30 mouse cellular contexts compared by ENCODE assay signal in the genomic region with DNA sequence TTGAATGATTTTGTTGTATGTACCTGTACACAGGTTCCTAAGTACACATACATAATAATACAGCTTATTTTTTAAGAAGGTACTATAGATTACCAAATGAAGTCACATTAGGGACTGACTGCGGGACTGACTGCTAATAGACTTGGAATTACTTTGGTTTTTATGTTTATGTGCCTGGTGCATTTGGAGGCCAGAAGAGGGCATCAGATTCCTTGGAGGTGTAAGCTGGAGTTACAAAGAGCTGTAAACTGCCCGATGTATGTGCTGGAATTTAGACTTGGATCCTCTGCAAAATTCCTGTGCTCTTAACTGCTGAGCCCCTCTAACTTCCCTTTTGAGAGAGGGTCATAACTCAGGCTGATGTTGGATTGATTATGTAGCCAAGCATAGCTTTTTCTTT. TPM values are rescaled to one million over a fixed set of nuclear protein-coding genes. Genes with fewer than 3 reads are reported as not detected.
DNase-seq lines count a peak whose midpoint lies in the region; ATAC-seq and TF ChIP-seq lines count a peak whose summit lies in the region.
"Had no signal": no experiment of that assay in that cellular context is flagged by ENCODE, and none has a peak within 500 bp of the region (broad histone marks: within the 10 kb centered on the region; RNA-seq: fewer than 3 reads in every experiment).

No protein-coding gene starts in this region.

- 59% methylated on average over 2 of the region's 2 CpGs for WGBS in heart, postnatal 0 days
- WGBS in stomach, postnatal 0 days = 63% methylated on average over 2 of the region's 2 CpGs

- no peak for ATAC-seq in heart, postnatal 0 days (ENCODE audit: insufficient read depth, low read depth)
- no peak for ATAC-seq in stomach, postnatal 0 days (ENCODE audit: low FRiP score, low TSS enrichment)
- no peak for ATAC-seq in granulocyte monocyte progenitor cell, adult 5-6 weeks (replicated peaks; ENCODE audit: poor library complexity, severe bottlenecking)
- ATAC-seq: forebrain, embryonic 14.5 days; inflammation-experienced regulatory T-cells, adult 6 months; liver, embryonic 12.5 days; liver, postnatal 0 days; midbrain, embryonic 16.5 days; Patski had no signal

- H3K36me3 ChIP-seq in heart, postnatal 0 days (replicated peaks; ENCODE audit: control insufficient read depth, insufficient read depth, low read length) = peaks cover 26% of the 10 kb centered on the region
- peaks cover 10% of the 10 kb centered on the region for H3K36me3 ChIP-seq in stomach, postnatal 0 days (ENCODE audit: control insufficient read depth, insufficient read depth, low read length)

- DNase-seq in heart, postnatal 0 days (ENCODE audit: low spot score) = peak; percentile 4
- DNase-seq in heart, postnatal 25 days (ENCODE audit: low spot score) = no peak
- DNase-seq in left cerebral cortex, adult 2 months (ENCODE audit: extremely low spot score in 1 of 2, low spot score in 2 of 2) = no peak
- DNase-seq in left cerebral cortex, postnatal 14 days (ENCODE audit: low spot score in 2 of 2) = no peak
- DNase-seq in 416B (ENCODE audit: low read depth) = peak; percentile 39
- no peak for DNase-seq in stomach, postnatal 0 days (ENCODE audit: low spot score)
- DNase-seq: adrenal gland, postnatal 10 days; cerebellum, adult 11 months; cerebellum, adult 9-10 months; cerebellum, postnatal 36 days; heart, postnatal 4 days; kidney, adult 8-10 months; kidney, postnatal 10 days; left cerebral cortex, postnatal 4 days; liver, postnatal 0 days; lung, postnatal 14 days; thymus, postnatal 4 days had no signal

- no peak overlapping the region for H3K4me3 ChIP-seq in heart, postnatal 0 days (ENCODE audit: low read depth, low read length)
- no peak overlapping the region for H3K4me3 ChIP-seq in left cerebral cortex, adult 2 months
- H3K4me3 ChIP-seq in stomach, postnatal 0 days (ENCODE audit: low read depth, low read length) = no peak overlapping the region
- H3K4me3 ChIP-seq: heart, embryonic 10.5 days; heart, embryonic 15.5 days; hindbrain, embryonic 13.5 days; liver, embryonic 12.5 days; midbrain, embryonic 10.5 days; myocyte; neural tube, embryonic 12.5 days had no signal

- H3K4me2 ChIP-seq in heart, postnatal 0 days (ENCODE audit: low read depth, low read length) = no peak overlapping the region
- H3K4me2 ChIP-seq in stomach, postnatal 0 days (replicated peaks; ENCODE audit: low read depth) = no peak overlapping the region
- H3K4me2 ChIP-seq: heart, embryonic 15.5 days; hindbrain, embryonic 13.5 days; liver, embryonic 12.5 days; neural tube, embryonic 12.5 days had no signal

- peaks cover 8% of the 10 kb centered on the region for H3K4me1 ChIP-seq in heart, postnatal 0 days (ENCODE audit: control insufficient read depth, insufficient read depth)
- no peaks in the 10 kb centered on the region for H3K4me1 ChIP-seq in stomach, postnatal 0 days (replicated peaks; ENCODE audit: control insufficient read depth, insufficient read depth)

- H3K9me3 ChIP-seq in heart, postnatal 0 days (replicated peaks; ENCODE audit: control insufficient read depth, low read length) = no peaks in the 10 kb centered on the region
- H3K9me3 ChIP-seq in stomach, postnatal 0 days (ENCODE audit: control insufficient read depth, low read length) = no peaks in the 10 kb centered on the region
- H3K9me3 ChIP-seq: heart, embryonic 10.5 days; heart, embryonic 15.5 days; hindbrain, embryonic 13.5 days; liver, embryonic 12.5 days; midbrain, embryonic 10.5 days; neural tube, embryonic 12.5 days had no signal

- no peak; the same call in 1 of the 2 replicates for TF ChIP-seq CTCF in heart, postnatal 0 days (IDR thresholded peaks at IDR 0.05; ENCODE audit: low read depth)
- TF ChIP-seq CTCF in left cerebral cortex, adult 2 months (IDR thresholded peaks at IDR 0.05) = peak; percentile 8; the same call in 1 of the 2 replicates
- peak; percentile 45 for TF ChIP-seq CTCF in stomach, postnatal 0 days (IDR thresholded peaks at IDR 0.05; ENCODE audit: low read depth)

- TF ChIP-seq EP300 in heart, postnatal 0 days (IDR thresholded peaks at IDR 0.05; ENCODE audit: low read depth) = no peak
- no peak for TF ChIP-seq EP300 in stomach, postnatal 0 days (optimal IDR thresholded peaks at IDR 0.05)

- intact Hi-C loops in heart, postnatal 25 days (cut with DNase I) = no loop called here
- intact Hi-C loops in left cerebral cortex, adult 2 months (cut with DNase I) = no loop called here
- intact Hi-C loops in left cerebral cortex, postnatal 14 days (cut with DNase I) = no loop called here

- no peak overlapping the region for H3K27ac ChIP-seq in heart, postnatal 0 days (ENCODE audit: low read depth)
- H3K27ac ChIP-seq in left cerebral cortex, adult 2 months = no peak overlapping the region
- H3K27ac ChIP-seq in stomach, postnatal 0 days (replicated peaks) = no peak overlapping the region
- H3K27ac ChIP-seq: heart, embryonic 10.5 days; heart, embryonic 15.5 days; hindbrain, embryonic 13.5 days; liver, embryonic 12.5 days; midbrain, embryonic 10.5 days; neural tube, embryonic 12.5 days had no signal

- H3K9ac ChIP-seq in heart, postnatal 0 days (replicated peaks; ENCODE audit: low read depth, low read length) = no peak overlapping the region
- H3K9ac ChIP-seq in stomach, postnatal 0 days (ENCODE audit: low read length) = no peak overlapping the region
- H3K9ac ChIP-seq: heart, embryonic 15.5 days; hindbrain, embryonic 13.5 days; liver, embryonic 12.5 days; liver, postnatal 0 days; neural tube, embryonic 12.5 days had no signal

- H3K27me3 ChIP-seq in heart, postnatal 0 days (ENCODE audit: control insufficient read depth, insufficient read depth, low read length) = no peaks in the 10 kb centered on the region
- H3K27me3 ChIP-seq in stomach, postnatal 0 days (ENCODE audit: control insufficient read depth, insufficient read depth, low read length) = no peaks in the 10 kb centered on the region
- H3K27me3 ChIP-seq: CH12.LX; heart, embryonic 15.5 days; hindbrain, embryonic 13.5 days; liver, embryonic 12.5 days; neural tube, embryonic 12.5 days; Patski had no signal

RNA-seq across cellular contexts. Expression of a gene that starts 4.1 kb away (rescaled TPM):
- total RNA-seq in heart, postnatal 0 days (2014; rRNA removed; ENCODE audit: low replicate concordance) = 30.1 and 38.9 TPM in 2 replicates
- 33.1 and 36.9 TPM in 2 replicates for polyA plus RNA-seq in heart, postnatal 0 days (2015; fragmentation: Nextera tagmentation; extraction: Ambion mirVana)
- total RNA-seq in heart, postnatal 25 days (2021) = 10 to 100 TPM; 27.3 to 28.1 TPM
- 10 to 100 TPM; 28.6 to 29.5 TPM for total RNA-seq in left cerebral cortex, adult 2 months (2021)
- 10 to 100 TPM; 29.5 to 31.2 TPM for total RNA-seq in left cerebral cortex, postnatal 14 days (2021)
- polyA plus RNA-seq in stomach, postnatal 0 days (2015; fragmentation: Nextera tagmentation; extraction: Ambion mirVana) = 20.7 and 21.7 TPM in 2 replicates
- 13.8 and 27.3 TPM in 2 replicates for total RNA-seq in granulocyte monocyte progenitor cell, adult 5-6 weeks (2014; fragmentation: Nextera tagmentation)
- 17.5 and 24.2 TPM in 2 replicates for total RNA-seq in granulocyte monocyte progenitor cell, adult 5-6 weeks (2017)

RNA-seq across cellular contexts. Expression of a gene that starts 33.9 kb away (rescaled TPM):
- 157 and 179 TPM in 2 replicates for total RNA-seq in heart, postnatal 0 days (2014; rRNA removed; ENCODE audit: low replicate concordance)
- 97.2 and 106 TPM in 2 replicates for polyA plus RNA-seq in heart, postnatal 0 days (2015; fragmentation: Nextera tagmentation; extraction: Ambion mirVana)
- total RNA-seq in heart, postnatal 25 days (2021) = 10 to 100 TPM; 93.0 to 94.1 TPM
- total RNA-seq in left cerebral cortex, adult 2 months (2021) = 100 to 1,000 TPM; 200 to 216 TPM
- total RNA-seq in left cerebral cortex, postnatal 14 days (2021) = 100 to 1,000 TPM; 250 to 273 TPM
- 147 TPM in 2 replicates for polyA plus RNA-seq in stomach, postnatal 0 days (2015; fragmentation: Nextera tagmentation; extraction: Ambion mirVana)
- 271 and 276 TPM in 2 replicates for total RNA-seq in granulocyte monocyte progenitor cell, adult 5-6 weeks (2014; fragmentation: Nextera tagmentation)
- 988 and 1,056 TPM in 2 replicates for total RNA-seq in granulocyte monocyte progenitor cell, adult 5-6 weeks (2017)

RNA-seq across cellular contexts. Expression of a gene that starts 53.4 kb away (rescaled TPM):
- total RNA-seq in heart, postnatal 0 days (2014; rRNA removed; ENCODE audit: low replicate concordance) = 21.8 and 40.7 TPM in 2 replicates
- polyA plus RNA-seq in heart, postnatal 0 days (2015; fragmentation: Nextera tagmentation; extraction: Ambion mirVana) = 30.5 and 31.8 TPM in 2 replicates
- total RNA-seq in heart, postnatal 25 days (2021) = 10 to 100 TPM; 11.3 to 15.6 TPM
- 10 to 100 TPM; 68.0 to 73.4 TPM for total RNA-seq in left cerebral cortex, adult 2 months (2021)
- total RNA-seq in left cerebral cortex, postnatal 14 days (2021) = 10 to 100 TPM; 74.2 to 77.6 TPM
- 23.8 and 26.0 TPM in 2 replicates for polyA plus RNA-seq in stomach, postnatal 0 days (2015; fragmentation: Nextera tagmentation; extraction: Ambion mirVana)
- 13.4 and 21.1 TPM in 2 replicates for total RNA-seq in granulocyte monocyte progenitor cell, adult 5-6 weeks (2014; fragmentation: Nextera tagmentation)
- 51.9 and 57.9 TPM in 2 replicates for total RNA-seq in granulocyte monocyte progenitor cell, adult 5-6 weeks (2017)

RNA-seq across cellular contexts. Expression of a gene that starts 53.9 kb away (rescaled TPM):
- 28.5 and 50.9 TPM in 2 replicates for total RNA-seq in heart, postnatal 0 days (2014; rRNA removed; ENCODE audit: low replicate concordance)
- polyA plus RNA-seq in heart, postnatal 0 days (2015; fragmentation: Nextera tagmentation; extraction: Ambion mirVana) = 42.9 and 48.7 TPM in 2 replicates
- 10 to 100 TPM; 22.9 to 26.6 TPM for total RNA-seq in heart, postnatal 25 days (2021)
- total RNA-seq in left cerebral cortex, adult 2 months (2021) = 10 to 100 TPM; 24.9 to 27.5 TPM
- total RNA-seq in left cerebral cortex, postnatal 14 days (2021) = 10 to 100 TPM; 23.4 to 25.7 TPM
- 40.5 and 41.5 TPM in 2 replicates for polyA plus RNA-seq in stomach, postnatal 0 days (2015; fragmentation: Nextera tagmentation; extraction: Ambion mirVana)
- 35.0 and 59.8 TPM in 2 replicates for total RNA-seq in granulocyte monocyte progenitor cell, adult 5-6 weeks (2014; fragmentation: Nextera tagmentation)
- total RNA-seq in granulocyte monocyte progenitor cell, adult 5-6 weeks (2017) = 42.2 and 51.9 TPM in 2 replicates

Comparison
In these comparisons a context has a peak if more than half of its experiments do, and no peak if none do; other contexts are left out.
1. DNase-seq: peak in heart, postnatal 0 days (single experiment) and 416B (single experiment); none in heart, postnatal 25 days (single experiment), left cerebral cortex, adult 2 months (0 of 2), left cerebral cortex, postnatal 14 days (0 of 2) and stomach, postnatal 0 days (single experiment).